Mouse (Mus musculus) kidney, postnatal 0 days (tissue): ENCODE results near the gene Cenph. TPM values are rescaled to one million over a fixed set of nuclear protein-coding genes. Genes with fewer than 3 reads are reported as not detected.
"Not testable (repeated sequence)": the region's sequence is repeated elsewhere in the genome, so short reads cannot be mapped to it uniquely, and the experiment has no call there.

Source experiments
- ATAC-seq: fragments of 200-750 bp; cut with Nextera tagmentation; replicated peaks from 2 replicates; pipeline ENCODE4 v1.8.0; 2017; ENCODE audit warnings: low read depth, moderate number of reproducible peaks, moderate TSS enrichment, moderate library complexity; ENCODE audit not compliant: low FRiP score
- DNase-seq: peaks from one replicate; pipeline ENCODE4 v3.0.0-alpha.2; 2016; ENCODE audit warnings: low spot score
- H3K27ac ChIP-seq: fragments of 300-500 bp; sonication (generic); 2 replicates; pipeline ENCODE4 v1.5.1; 2014; ENCODE audit warnings: mild to moderate bottlenecking
- H3K27me3 ChIP-seq: fragments of 300-500 bp; sonication (generic); 2 replicates; pipeline ENCODE4 v1.6.1; 2014; ENCODE audit warnings: low read length, mixed read lengths; ENCODE audit not compliant: insufficient read depth
- H3K36me3 ChIP-seq: fragments of 300-500 bp; sonication (generic); 2 replicates; pipeline ENCODE4 v1.6.1; 2014; ENCODE audit warnings: low read length, mixed read lengths; ENCODE audit not compliant: insufficient read depth
- H3K4me1 ChIP-seq: fragments of 300-500 bp; sonication (generic); replicated peaks from 2 replicates; pipeline ENCODE4 v1.6.1; 2014; ENCODE audit warnings: antibody characterized with exemption, low read length, mixed read lengths; ENCODE audit not compliant: insufficient read depth
- H3K4me2 ChIP-seq: fragments of 300-500 bp; sonication (generic); 2 replicates; pipeline ENCODE4 v1.6.1; 2014; ENCODE audit warnings: mild to moderate bottlenecking, low read length, moderate library complexity, mixed read lengths
- H3K4me3 ChIP-seq: fragments of 300-500 bp; sonication (generic); replicated peaks from 2 replicates; pipeline ENCODE4 v1.5.1; 2014; ENCODE audit warnings: low read depth, low read length
- H3K9ac ChIP-seq: fragments of 300-500 bp; sonication (generic); 2 replicates; pipeline ENCODE4 v1.6.1; 2014; ENCODE audit warnings: low read depth, low read length
- H3K9me3 ChIP-seq: fragments of 300-500 bp; sonication (generic); replicated peaks from 2 replicates; pipeline ENCODE4 v1.6.1; 2016; ENCODE audit warnings: low read length, inconsistent platforms, mixed read lengths
- CTCF ChIP-seq: IDR thresholded peaks from 2 replicates; pipeline ENCODE4 v1.5.1; 2016; ENCODE audit warnings: antibody characterized with exemption, low read depth, mild to moderate bottlenecking, moderate library complexity
- WGBS: fragments of 180-500 bp; shearing (Covaris S2); extraction: QIAGEN DNeasy Blood & Tissue Kit; methylation state at CpG from one replicate; pipeline ENCODE4 v1.1.7; 2014; 5-methylcytosine and 5-hydroxymethylcytosine counted together
- polyA plus RNA-seq: library from polyadenylated mRNA; unstranded; fragments of >200 nt; fragmentation: Nextera tagmentation; extraction: Ambion mirVana; gene quantifications from 2 replicates; pipeline ENCODE4 v1.2.1, GENCODE M21; 2015

Cenph gene
- polyA plus RNA-seq, 1 experiment from 2014 or later, result 20.9 TPM

DNA sequence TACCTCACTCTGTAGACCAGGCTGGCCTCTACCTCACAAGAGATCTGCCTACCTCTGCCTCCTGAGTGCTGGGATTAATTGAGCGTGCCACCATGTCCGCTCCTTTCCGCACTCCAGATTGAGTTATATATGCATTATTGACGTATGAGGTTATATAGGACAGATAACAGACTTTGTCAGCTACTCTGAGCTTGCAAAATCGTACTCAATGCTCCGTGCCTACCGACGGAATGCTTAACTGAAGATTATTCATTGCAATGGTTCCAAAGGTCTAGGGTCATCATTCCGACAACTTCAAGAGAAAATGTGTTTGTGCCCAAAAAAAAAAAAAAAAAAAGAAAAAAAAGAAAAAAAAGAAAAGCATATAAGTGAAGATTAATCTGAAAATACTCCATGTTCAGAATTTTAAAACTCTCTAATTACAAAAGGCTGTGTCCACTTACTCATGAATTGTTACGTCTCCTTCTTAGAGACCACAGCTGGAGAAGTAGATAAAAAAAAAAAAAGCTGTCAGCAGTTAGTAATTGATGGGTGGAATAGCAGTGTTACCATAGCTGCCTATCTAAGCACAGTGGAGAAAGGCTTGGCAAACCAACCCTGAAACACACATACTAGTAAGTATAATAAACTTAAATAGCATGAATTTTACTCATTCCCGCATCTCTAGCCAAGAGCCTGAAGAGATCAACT lies 32.2 kb downstream of the Cenph start:
- H3K27ac ChIP-seq, result peak overlapping the region; percentile 96
- H3K4me2 ChIP-seq, result peak overlapping the region; percentile 59
- DNase-seq, result no peak
- no peak for TF ChIP-seq CTCF
- 0 out of 2 replicates have a peak, but pooled peaks cover 2% of the 10 kb centered on the region for H3K36me3 ChIP-seq
- H3K27me3 ChIP-seq, result no peaks in the 10 kb centered on the region
- 0 out of 2 replicates have a peak, but pooled peaks cover 5% of the 10 kb centered on the region for H3K4me1 ChIP-seq
- no peaks in the 10 kb centered on the region for H3K9me3 ChIP-seq
- H3K9ac ChIP-seq, result peak overlapping the region; percentile 75
- peak overlapping the region; percentile 78 for H3K4me3 ChIP-seq
- WGBS, result 56% methylated on average over 11 of the region's 11 CpGs
- peak; percentile 53 for ATAC-seq

DNA sequence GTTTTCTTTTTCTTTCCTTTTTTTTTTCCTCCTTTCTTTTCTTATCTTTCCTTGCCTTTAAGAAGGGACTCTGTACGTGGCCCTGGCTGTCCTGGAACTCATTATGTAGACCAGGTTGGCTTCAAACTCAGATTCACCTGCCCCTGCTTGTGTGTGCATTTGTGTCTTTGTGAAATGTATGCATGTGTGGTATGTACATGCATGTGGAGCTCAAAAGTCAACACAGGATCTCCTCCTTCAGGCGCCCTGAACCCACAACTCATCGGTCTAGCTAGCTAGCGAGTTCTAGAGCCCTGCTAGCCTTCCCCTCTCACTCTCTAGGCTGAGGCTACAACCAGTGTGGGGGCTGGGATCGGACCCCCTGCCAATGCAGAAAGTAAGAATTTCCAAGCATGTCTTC lies 32.9 kb downstream of the Cenph start:
- Histone ChIP-seq H3K4me2 (peak overlapping the region; percentile 59), H3K9me3 (no peaks in the 10 kb centered on the region), H3K27me3 (no peaks in the 10 kb centered on the region), H3K9ac (no peak overlapping the region), H3K4me1 (0 out of 2 replicates have a peak, but pooled peaks cover 5% of the 10 kb centered on the region), H3K4me3 (no peak overlapping the region), H3K27ac (peak overlapping the region; percentile 40; the same call in 1 of the 2 replicates), H3K36me3 (0 out of 2 replicates have a peak, but pooled peaks cover 2% of the 10 kb centered on the region)
- 93% methylated on average over 5 of the region's 5 CpGs for WGBS
- no peak for TF ChIP-seq CTCF
- no peak for ATAC-seq
- no peak for DNase-seq

DNA sequence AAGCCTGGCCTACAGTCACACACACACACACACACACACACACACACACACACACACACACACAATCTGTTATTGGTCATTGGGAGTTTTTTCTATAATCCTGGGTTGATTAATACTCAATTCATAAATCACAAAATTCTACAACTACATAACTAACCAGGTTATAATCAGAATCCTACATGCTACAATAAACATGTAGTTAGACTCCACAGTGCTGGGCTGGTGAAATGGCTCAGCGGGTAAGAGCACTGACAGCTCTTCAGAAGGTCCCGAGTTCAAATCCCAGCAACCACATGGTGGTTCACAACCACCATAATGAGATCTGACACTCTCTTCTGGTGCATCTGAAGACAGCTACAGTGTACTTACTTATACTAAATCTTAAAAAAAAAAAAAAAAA lies 42.9 kb downstream of the Cenph start:
- ATAC-seq (no peak), DNase-seq (no peak)
- TF ChIP-seq CTCF, result no peak
- Histone ChIP-seq H3K9ac (no peak overlapping the region), H3K4me2 (no peak overlapping the region), H3K27ac (no peak overlapping the region), H3K27me3 (no peaks in the 10 kb centered on the region), H3K9me3 (no peaks in the 10 kb centered on the region), H3K36me3 (peaks cover 12% of the 10 kb centered on the region), H3K4me1 (0 out of 2 replicates have a peak, but pooled peaks cover 7% of the 10 kb centered on the region), H3K4me3 (no peak overlapping the region)
- WGBS, result 98% methylated on average over 2 of the region's 2 CpGs

DNA sequence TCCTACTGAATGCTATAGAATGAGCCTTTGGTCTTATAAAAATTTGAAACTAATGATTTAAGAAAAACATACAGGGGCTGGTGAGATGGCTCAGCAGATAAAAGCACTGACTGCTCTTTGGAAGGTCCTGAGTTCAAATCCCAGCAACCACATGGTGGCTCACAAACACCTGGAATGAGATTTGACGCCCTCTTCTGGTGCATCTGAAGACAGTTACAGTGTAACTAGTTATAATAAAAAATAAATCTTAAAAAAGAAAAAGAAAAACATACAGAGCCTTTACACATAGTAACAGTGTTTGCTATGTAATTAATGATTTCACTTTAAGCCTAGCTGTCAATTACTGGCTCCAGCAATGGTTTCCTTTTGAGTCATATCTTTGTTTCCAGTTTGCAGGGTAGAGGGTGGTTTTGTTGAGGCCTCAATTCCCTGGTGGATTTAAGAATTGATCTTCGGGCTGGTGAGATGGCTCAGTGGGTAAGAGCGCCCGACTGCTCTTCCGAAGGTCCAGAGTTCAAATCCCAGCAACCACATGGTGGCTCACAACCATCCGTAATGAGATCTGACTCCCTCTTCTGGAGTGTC lies 44.1 kb downstream of the Cenph start:
- H3K9ac ChIP-seq, ATAC-seq, H3K9me3 ChIP-seq, H3K36me3 ChIP-seq, H3K4me3 ChIP-seq, H3K27me3 ChIP-seq, DNase-seq, H3K4me1 ChIP-seq: not testable (repeated sequence)
- peak overlapping the region; percentile 48 for H3K4me2 ChIP-seq
- peak overlapping the region; percentile 98 for H3K27ac ChIP-seq
- 94% methylated on average over 5 of the region's 6 CpGs for WGBS

DNA sequence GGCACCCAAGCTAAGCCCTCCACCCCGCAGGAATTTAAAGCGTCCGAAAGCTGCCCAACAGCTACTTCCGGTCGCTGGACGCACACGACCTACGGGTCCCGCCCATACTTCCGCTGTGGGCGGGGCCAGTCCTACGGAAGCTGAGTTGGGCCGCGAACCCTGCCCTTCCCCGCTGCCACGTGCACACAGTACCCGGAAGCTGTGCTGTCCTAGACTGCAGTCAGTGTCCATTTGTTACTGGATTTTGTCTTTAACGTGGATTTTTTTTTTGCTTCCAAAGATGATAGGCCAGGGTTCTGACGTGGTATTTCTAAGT lies 44.9 kb downstream of the Cenph start, which contains the start of gene Cdk7:
Gene Cdk7 (minus strand): TSS at position 79 of the 316 bp plus-strand sequence.
- no peaks in the 10 kb centered on the region for H3K27me3 ChIP-seq
- under 1% methylated on average over 19 of the region's 19 CpGs for WGBS
- DNase-seq (peak; percentile 98), ATAC-seq (peak; percentile 97)
- no peaks in the 10 kb centered on the region for H3K9me3 ChIP-seq
- H3K9ac ChIP-seq, result peak within 1 kb of the TSS; percentile 87
- peaks cover 10% of the 10 kb centered on the region for H3K36me3 ChIP-seq
- H3K4me3 ChIP-seq, result peak within 1 kb of the TSS; percentile 85
- H3K4me2 ChIP-seq, result peak within 1 kb of the TSS; percentile 83
- TF ChIP-seq CTCF, result no peak
- 0 out of 2 replicates have a peak, but pooled peaks cover 7% of the 10 kb centered on the region for H3K4me1 ChIP-seq
- H3K27ac ChIP-seq, result peak within 1 kb of the TSS; percentile 98

DNA sequence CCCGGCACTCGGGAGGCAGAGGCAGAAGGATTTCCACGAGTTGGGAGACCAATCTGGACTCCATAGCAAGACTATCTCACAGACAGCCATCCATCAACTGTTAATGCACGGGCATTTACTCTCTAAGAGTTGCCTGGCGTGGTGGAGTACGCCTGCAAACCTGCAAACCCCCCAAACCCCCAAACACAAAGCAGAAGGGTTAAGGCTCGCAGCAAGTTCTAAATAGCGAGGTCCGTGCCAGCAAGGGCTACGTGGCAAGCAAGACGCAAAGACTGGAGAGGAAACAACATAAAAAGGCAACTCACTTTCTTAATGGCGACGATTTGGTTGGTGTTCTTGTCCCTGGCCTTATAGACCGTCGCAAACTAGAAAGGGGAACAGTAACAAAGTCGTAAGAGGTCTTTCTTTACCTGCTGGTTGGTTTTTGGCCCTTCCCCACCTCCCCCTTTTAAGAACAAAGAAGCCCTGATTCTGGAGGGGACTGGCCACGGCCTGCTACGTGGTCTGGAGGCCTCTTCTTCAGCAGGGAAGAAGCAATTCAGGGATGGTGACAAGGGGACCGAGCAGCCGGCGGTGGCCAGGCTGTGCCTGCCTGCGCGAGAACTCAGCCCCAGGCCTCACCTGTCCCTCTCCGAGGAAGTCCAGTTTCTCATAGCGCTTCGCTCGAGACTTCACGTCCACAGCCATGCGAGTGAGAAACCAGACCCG lies 45.4 kb downstream of the Cenph start:
- 0 out of 2 replicates have a peak, but pooled peaks cover 7% of the 10 kb centered on the region for H3K4me1 ChIP-seq
- H3K9ac ChIP-seq, result peak overlapping the region; percentile 87
- ATAC-seq, result no peak
- H3K9me3 ChIP-seq, result no peaks in the 10 kb centered on the region
- H3K36me3 ChIP-seq, result peaks cover 9% of the 10 kb centered on the region
- peak overlapping the region; percentile 98 for H3K27ac ChIP-seq
- under 1% methylated on average over 30 of the region's 30 CpGs for WGBS
- no peaks in the 10 kb centered on the region for H3K27me3 ChIP-seq
- H3K4me2 ChIP-seq, result peak overlapping the region; percentile 83
- TF ChIP-seq CTCF, result no peak
- DNase-seq, result no peak
- peak overlapping the region; percentile 85 for H3K4me3 ChIP-seq

DNA sequence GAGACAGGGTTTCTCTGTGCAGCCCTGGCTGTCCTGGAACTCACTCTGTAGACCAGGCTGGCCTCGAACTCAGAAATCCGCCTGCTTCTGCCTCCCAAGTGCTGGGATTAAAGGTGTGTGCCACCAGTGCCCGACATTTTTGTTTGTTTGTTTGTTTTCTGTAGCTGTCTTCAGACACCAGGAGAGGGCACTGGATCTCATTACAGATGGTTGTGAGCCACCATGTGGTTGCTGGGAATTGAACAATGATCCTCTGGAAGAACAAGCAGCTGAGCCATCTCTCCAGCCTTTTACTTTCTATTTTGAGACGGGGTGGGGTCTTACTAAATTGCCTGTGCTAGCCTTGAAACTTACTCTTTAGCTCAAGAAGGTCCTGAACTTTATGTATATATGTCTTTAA lies 47.2 kb downstream of the Cenph start:
- not testable (repeated sequence) for H3K27me3 ChIP-seq, H3K9ac ChIP-seq, H3K27ac ChIP-seq, DNase-seq, ATAC-seq, H3K36me3 ChIP-seq, H3K9me3 ChIP-seq, H3K4me2 ChIP-seq, H3K4me1 ChIP-seq, H3K4me3 ChIP-seq
- 92% methylated on average over 4 of the region's 4 CpGs for WGBS
